Mouse (Mus musculus) 416B (cell line): ENCODE measurements around the gene Zfp617.
"Not testable (repeated sequence)": the region's sequence is repeated elsewhere in the genome, so short reads cannot be mapped to it uniquely, and the experiment has no call there.

Source experiments
- DNase-seq: peaks from one replicate; pipeline ENCODE4 v3.0.0; 2011; ENCODE audit warnings: low read depth

The Zfp617 gene

DNA sequence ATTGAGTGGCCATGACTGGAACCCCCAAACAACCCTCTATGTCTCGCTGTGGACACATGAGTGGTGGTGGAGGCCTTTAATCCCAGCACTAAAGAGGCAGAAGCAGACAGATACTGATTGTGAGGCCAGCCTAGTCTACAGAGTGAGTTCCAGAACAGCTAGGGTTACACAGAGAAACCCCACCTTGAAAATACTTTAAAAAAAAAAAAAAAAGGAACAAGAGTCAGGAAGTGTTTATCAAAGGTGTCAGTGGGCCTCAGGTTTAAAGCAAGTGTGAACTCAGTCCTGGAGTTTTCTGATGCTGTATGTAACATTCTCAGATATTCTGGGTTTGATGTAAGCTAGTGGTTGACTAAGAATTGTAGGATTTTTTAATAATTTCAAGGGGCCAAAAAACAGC lies 44.1 kb downstream of the Zfp617 start:
- no peak for DNase-seq

DNA sequence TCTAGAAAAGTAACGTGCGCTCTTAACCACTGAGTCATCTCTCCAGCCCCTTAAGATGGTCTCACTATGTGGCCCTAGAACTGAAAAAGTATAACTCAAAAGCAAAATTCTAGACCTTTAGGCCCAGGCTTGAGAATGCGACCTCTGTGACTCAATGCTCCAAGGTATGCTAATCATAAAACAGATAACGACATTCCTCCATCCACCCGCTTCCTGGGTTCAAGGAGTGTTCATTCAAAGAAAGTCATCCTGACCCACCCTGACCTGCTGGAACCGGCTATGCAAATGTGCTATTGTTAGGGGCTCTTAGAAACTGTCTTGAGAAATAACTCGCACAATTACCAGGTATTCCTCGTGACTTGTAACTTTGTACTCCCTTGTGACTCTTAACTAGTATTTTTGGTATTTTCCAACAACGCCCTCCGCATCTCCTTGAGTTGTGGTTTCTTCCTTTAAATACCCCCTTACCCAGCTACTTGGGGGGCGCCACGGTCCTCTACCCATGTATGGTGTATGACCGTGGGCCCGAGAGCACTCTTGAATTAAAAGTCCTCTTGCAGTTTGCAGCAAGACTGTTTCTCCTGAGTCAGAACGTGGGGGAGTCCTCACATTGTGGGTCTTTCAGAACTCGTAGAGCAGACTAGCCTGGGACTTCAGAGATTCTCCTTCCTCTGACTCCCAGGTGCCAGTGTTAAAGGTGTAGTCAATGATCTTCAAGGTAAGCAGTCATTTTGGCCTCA lies 44.7 kb downstream of the Zfp617 start:
- not testable (repeated sequence) for DNase-seq

DNA sequence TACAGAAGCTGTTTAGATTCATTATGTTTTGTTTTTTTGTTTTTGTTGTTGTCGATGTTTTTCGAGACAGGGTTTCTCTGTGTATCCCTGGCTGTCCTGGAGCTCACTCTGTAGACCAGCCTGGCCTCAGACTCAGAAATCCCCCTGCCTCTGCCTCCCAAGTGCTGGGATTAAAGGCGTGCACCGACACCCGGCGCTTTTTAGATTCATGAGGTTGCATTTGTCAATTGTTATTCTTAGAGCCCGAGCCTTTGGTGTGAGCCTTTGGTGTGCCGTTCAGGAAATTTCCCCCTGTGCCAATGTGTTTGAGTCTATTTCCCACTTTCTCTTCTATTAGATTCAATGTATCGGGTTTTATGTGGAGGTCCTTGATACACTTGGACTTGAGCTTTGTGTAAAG lies 46.2 kb downstream of the Zfp617 start:
- no peak for DNase-seq

DNA sequence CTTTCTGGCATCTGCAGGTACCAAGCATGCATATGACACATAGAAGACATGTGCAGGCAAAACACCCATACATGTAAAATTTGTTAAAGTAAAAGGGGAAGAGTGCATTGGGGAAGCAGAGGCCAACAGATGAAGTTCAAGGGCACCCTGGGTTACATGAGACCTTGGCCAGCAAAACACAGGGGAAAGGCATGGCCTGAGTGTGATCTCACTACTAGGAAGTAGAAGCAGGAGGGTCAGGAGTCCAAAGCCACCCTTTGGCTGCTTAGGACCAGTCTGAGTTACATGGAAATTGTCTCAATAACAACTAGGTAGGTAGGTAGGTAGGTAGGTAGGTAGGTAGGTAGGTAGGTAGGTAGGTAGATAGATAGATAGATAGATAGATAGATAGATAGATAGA lies 52.0 kb downstream of the Zfp617 start:
- no peak for DNase-seq

DNA sequence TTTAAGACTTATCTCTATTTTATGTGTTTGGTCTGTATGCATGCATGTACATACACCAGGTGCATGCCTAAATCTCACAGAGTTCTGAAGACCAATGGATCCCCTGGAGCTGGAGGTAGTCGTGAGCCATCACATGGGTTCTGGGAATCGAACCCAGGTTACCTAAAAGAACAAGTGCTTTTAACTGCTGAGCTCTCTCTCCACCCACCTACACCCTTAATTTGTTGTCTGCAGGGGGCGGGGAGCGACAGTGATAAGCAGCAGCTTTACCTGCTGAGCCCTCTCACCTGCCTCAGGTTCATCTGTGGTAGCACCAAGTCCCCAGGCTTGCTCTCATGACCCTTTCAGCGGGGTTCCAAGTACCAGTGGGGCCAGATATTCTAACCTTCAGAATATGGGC lies 53.4 kb downstream of the Zfp617 start:
- DNase-seq, result no peak

DNA sequence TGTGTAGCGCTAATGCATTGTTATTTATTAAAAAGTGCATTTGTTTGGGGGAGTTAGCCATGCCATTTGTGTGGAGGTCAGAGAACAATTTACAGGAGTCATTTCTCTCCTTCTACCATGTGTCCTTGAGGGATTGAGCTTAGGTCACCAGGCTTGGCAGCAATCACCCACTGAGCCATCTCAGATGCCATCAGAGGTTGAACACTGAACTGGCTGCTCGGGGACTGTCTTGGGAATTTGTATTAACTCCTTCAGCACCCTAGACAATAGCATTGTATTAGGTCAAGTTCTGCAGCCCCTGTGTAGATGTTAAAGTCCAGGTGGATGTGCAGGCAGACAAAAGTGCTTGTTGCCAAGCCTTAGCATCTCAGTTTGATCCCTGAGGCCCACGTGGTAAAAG lies 55.6 kb downstream of the Zfp617 start:
- DNase-seq, result no peak

DNA sequence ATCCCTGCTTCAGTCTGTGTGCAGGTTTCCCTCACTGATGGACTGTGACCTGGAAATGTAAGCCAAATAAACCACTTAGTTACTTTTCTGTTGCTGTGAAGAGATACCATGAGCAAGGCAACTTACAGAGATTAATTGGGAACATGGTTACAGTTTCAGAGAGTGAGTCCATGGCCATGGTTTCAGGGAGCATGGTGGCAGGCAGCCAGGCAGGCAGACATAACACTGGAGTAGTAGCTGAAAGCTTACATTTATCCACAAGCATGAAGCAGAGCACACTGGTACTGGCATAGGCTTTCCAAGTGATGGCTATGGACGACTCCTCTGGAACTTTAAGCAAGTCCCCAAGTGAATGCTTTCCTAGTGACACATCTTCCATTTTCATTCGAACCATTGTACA lies 56.7 kb downstream of the Zfp617 start:
- DNase-seq, result no peak

DNA sequence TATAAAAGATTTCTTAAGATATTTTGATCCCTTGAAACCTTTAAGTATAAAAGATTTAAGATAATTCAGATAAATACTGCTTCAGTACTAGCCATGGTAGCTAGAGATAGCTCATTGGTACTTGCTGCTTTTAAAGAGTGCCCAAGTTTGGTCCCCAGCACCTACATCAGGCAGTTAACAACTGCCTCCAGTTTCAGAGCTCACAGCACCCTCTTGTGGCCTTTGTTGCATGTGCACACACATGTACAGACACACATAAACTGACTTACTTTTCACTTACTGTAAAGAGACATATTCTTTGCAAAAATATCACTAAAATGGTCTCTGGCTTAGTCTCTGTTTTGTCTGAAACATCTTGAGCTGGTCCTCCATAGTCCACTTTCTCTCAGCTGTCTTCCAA lies 58.0 kb downstream of the Zfp617 start:
- no peak for DNase-seq

DNA sequence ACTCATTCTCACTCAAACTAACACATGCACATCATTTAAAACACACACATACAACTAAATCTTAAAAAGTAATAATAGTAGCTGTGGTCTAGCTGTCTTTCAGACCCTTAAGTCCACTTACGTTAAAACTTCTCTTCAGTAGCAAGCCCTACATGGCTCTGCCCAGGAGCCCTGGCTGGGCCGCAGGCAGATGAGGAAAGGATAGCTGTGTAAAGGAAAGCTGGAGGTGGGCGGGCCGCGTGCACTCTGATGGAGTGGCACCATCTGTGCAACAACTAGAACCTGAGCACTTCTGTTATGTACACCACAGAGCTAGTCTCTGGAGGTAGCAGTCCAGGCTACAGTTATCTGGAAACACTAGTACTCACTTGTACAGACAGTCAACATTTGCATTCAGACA lies 58.8 kb downstream of the Zfp617 start:
- DNase-seq, result no peak

DNA sequence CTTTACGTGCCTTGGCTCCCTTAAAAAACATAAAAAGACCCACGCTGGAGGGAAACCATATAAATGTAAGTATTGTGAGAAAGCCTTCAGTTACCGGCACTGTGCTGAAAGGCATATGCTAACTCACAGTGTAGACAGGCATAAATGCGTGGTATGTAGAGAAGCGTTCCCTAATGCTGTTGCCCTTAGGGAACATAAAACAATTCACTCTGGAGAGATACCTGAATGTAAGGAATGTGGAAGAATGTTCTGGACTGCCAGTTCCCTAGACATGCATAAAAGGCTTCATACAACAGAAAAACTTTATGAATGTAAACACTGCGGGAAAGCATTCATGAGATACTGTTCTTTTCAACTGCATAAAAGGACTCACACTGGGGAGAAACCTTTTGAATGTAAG lies 59.7 kb downstream of the Zfp617 start:
- no peak for DNase-seq

DNA sequence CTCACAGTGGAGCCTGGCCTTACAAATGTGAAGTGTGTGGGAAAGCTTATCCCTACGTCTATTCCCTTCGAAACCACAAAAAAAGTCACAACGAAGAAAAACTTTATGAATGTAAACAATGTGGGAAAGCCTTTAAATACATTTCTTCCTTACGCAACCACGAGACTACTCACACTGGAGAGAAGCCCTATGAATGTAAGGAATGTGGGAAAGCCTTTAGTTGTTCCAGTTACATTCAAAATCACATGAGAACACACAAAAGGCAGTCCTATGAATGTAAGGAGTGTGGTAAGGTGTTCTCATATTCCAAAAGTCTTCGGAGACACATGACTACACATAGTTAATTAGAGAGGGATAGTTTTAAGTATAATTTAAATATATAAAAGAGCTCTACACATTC lies 60.2 kb downstream of the Zfp617 start:
- no peak for DNase-seq

DNA sequence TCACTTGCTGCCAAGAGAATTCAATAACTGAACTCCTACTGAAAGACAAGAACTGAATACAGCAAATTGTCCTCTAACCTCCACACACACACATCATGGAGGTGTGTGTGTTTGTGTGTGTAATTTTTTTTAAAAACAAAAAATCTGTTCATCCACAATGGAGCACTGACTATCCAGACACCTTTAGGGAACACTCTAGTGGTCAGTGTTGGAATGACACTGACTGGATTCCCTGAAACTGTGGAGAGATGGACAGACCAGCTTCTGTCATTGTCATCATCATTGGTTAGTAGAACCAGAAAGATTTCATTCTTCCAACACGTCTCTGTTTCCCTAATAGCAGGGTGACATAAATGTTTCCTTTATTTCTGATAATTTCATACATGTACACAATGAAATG lies 63.5 kb downstream of the Zfp617 start:
- peak; percentile 29 for DNase-seq

DNA sequence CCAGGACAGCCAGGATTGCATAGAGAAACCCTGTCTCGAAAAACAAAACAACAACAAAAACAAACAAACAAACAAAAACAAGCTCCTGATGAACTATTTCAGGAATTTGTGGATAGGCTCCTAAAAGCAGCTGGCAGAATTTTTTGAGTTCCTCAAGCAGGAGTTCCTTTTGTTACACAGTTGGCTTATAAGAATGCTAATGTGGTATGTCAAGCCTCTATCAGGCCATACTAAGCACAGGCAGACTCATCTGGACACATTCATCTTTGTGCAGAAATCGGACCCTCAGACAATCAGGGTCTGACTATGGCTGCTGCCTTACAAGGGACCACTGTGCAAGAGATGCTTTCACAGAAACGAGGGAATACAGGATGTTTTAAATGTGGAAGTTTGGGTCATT lies 65.8 kb downstream of the Zfp617 start:
- DNase-seq, result no peak

DNA sequence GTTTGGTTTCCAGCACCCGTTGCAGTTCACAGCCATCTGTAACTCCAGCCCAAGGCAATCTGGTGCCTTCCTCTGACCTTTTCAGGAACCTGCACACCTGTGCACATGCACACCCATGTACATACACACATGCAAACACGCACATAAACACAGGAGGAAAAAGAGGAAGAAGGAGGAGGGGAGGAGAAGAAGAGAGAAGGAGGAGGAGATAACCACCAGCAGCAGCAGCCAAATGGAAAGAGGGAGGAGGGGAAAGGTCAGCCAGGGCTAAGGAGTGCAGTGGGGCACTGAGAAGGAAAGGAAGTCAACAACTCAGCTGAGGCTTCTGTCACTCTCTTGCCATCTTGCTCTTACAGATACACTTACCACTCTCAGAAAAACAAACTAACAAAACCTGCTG lies 72.6 kb downstream of the Zfp617 start:
- no peak for DNase-seq

DNA sequence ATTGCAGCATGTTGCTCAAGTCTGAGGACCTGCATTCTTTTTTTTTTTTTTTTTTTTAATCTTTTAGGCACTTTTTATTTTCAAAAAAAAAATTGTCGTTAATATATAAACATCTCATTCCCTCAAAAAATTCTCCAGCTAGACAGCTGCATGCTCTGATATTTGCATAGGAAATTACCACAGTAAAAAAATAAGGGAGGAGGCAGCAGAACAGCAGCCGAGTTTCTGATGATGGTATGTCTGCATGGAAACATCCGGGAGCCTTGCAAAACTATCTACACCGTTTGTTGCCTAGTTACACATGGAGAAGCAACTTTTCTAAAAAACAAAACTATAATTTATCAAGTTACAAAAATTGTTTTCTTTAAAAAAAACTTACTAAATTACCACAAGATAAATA lies 73.0 kb downstream of the Zfp617 start:
- DNase-seq, result no peak
